Mouse (Mus musculus) lung, postnatal 4 days (tissue): ENCODE measurements around the gene 9230110F15Rik.
"Not testable (repeated sequence)": the region's sequence is repeated elsewhere in the genome, so short reads cannot be mapped to it uniquely, and the experiment has no call there.

Experiments used
- DNase-seq, 2 experiments: peaks; one replicate each; pipeline ENCODE4 v3.0.0; 2021

Gene 9230110F15Rik

GRCm38 (mm10) chr9:35844050-35844449, at the start of gene 9230110F15Rik:
TSS of gene 9230110F15Rik (minus strand) at chr9:35844150.
- DNase-seq, result no peak

GRCm38 (mm10) chr9:35893112-35893511, 49.2 kb upstream of the 9230110F15Rik start:
- DNase-seq, result not testable (repeated sequence)

- not testable (repeated sequence) for DNase-seq
Measured at GRCm38 (mm10) chr9:35817881-35818280, 26.1 kb downstream of the 9230110F15Rik start.

- no peak for DNase-seq
Measured at GRCm38 (mm10) chr9:35798146-35798545, 45.8 kb downstream of the 9230110F15Rik start.

GRCm38 (mm10) chr9:35790001-35790400, 53.9 kb downstream of the 9230110F15Rik start, which contains the start of the genes Gm27235 and D730048I06Rik:
TSS of gene Gm27235 (minus strand) at chr9:35790101.
TSS of gene D730048I06Rik (minus strand) at chr9:35790112.
- DNase-seq, result no peak
